ENCODE assay signal across 11 mouse cellular contexts in genomic region chr12:81175252-81175651, GRCm38 (mm10).
"Had no signal": no experiment of that assay in that cellular context is flagged by ENCODE, and none has a peak within 500 bp of the region (broad histone marks: within the 10 kb centered on the region; RNA-seq: fewer than 3 reads in every experiment).

No protein-coding gene starts in this region.

- DNase-seq: kidney, adult 11 months; kidney, adult 9 months; kidney, postnatal 36 days; lung, adult 18-20 months; spleen, adult 18-20 months; thymus, postnatal 14 days had no signal

- H3K4me2 ChIP-seq: limb, embryonic 12.5 days; neural tube, embryonic 12.5 days had no signal

- H3K9ac ChIP-seq: limb, embryonic 12.5 days; liver, embryonic 14.5 days; neural tube, embryonic 12.5 days had no signal

- H3K9me3 ChIP-seq: limb, embryonic 12.5 days; neural tube, embryonic 12.5 days had no signal

- H3K27me3 ChIP-seq: limb, embryonic 12.5 days; neural tube, embryonic 12.5 days had no signal

- H3K4me3 ChIP-seq: limb, embryonic 12.5 days; myocyte; neural tube, embryonic 12.5 days had no signal

- H3K27ac ChIP-seq: kidney, postnatal 0 days; limb, embryonic 12.5 days; liver, embryonic 14.5 days; neural tube, embryonic 12.5 days had no signal
